Mouse (Mus musculus) CD4-positive naive resting alpha-beta T cell, adult 57 days (primary cell): ENCODE data around the gene Vim. TPM values are rescaled to one million over a fixed set of nuclear protein-coding genes. Genes with fewer than 3 reads are reported as not detected.

Source experiments
- total RNA-seq: library from RNA; stranded (reverse); gene quantifications from one replicate; pipeline ENCODE4 v1.2.4, GENCODE M21; 2023

Gene Vim
- total RNA-seq = 346 TPM

GRCm38 (mm10) chr2:13573408-13574065 is at the start of gene Vim:
TSS of gene Vim (plus strand) at chr2:13573927.

GRCm38 (mm10) chr2:13544193-13544824 is 29.4 kb upstream of the Vim start, which contains the start of gene Trdmt1:
TSS of gene Trdmt1 (minus strand) at chr2:13544668.

Other genes starting within 250 kb of the Vim start
- gene Cubn, start 82.1 kb upstream of the Vim start, total RNA-seq = 0.06 TPM
- 4.7 TPM for gene Trdmt1, start 29.3 kb upstream of the Vim start, total RNA-seq
- gene St8sia6, start 220.1 kb downstream of the Vim start, total RNA-seq = 80.7 TPM